Mouse (Mus musculus) retina, postnatal 7 days (tissue): Measurements from ENCODE around the gene Gemin5.
"Not testable (repeated sequence)": the region's sequence is repeated elsewhere in the genome, so short reads cannot be mapped to it uniquely, and the experiment has no call there.

Source experiments
- DNase-seq: peaks from one replicate; pipeline ENCODE4 v3.0.0-alpha.2; 2012; ENCODE audit warnings: low read depth, low spot score

Gene Gemin5

DNA sequence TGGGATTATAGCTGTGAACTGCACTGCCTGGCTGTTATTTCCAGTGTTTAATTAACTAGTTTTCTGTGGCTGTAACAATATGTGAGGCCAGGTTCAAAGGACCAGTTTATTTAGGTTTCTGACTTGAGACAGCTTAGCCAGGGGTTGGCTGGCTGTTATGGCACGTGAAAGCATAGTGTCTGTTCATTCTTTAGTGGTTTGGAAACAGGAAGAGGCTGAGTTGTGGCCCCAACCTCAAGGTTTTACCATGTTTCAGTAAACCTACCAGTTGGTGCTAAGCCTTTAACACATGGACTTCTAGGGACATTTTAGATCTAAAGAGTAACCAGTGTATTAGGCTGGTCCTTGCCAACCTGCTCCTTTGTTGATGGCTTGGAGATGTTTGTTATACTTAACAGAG is 51.8 kb downstream of the Gemin5 start:
- no peak for DNase-seq

- no peak for DNase-seq
Observed at GRCm38 (mm10) chr11:58107664-58108337, 60.5 kb downstream of the Gemin5 start.

DNA sequence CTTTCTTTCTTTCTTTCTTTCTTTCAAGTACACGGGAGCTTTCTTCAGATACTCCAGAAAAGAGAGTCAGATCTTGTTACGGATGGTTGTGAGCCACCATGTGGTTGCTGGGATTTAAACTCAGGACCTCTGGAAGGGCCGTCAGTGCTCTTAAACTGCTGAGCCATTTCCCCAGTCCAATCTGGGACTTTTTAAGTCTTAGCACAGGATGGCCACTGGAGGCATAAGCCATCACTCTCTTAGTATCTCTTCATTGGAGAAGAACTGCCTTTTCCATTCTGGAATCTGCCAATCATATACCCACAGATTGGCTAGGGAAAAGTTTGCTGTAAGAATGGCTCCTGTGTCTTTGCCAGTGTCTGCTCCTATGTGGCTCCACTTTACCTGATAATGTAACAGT is 61.3 kb downstream of the Gemin5 start:
- no peak for DNase-seq

DNA sequence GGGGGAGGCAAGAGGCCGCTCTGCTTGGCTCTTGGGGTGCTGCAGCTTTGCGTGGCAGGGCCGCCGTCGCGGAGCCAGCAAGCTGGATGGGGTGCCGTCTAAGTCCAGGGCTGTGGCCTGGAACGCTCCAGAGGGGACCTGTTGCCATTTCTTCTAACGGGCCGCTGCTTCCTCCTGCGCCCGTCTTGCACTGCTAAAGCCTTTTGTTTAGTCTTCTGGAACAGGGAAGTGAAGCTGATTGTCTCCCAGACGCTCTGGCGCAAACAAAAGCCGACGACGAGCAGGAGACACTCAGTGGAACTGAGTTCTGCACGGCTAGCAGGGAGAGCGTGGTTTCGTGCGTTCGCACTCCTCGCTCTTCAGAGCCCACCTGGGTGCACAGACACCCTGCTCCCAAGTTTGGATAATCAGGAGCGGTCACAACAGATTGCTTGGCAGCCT is 64.0 kb downstream of the Gemin5 start:
- DNase-seq = no peak

DNA sequence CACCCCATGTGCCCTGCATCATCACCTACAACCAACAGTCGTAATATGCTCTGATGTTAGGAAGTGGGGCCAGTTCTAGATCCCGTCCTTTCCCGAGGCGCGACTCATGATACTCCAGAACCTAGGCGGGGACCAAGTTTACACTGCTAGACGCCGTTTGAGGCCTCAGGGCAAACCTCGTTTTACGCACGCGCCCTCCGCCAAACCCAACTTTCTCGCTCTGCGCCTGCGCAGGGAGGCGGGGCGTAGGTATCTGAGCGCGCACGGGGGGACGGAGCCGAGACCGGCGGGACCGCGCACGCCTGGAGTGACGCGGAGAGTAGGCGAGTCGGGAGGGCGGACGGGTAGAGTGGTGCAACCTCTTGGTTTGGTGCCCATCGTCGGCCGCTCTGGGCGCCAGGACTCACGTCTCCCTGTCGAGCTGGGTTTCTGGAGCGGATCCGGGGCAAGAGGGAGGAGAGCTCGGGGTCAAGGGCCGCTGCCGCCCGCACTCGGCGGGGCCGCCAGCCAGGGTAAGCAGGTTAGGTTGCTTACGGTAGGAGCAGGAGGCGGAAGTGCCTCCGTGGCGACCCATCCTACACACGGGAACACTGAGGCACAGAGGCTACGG is 64.5 kb downstream of the Gemin5 start, which contains the start of gene Cnot8:
Gene Cnot8 (plus strand): TSS at position 457 of the 610 bp plus-strand sequence.
- peak; percentile 98 for DNase-seq

DNA sequence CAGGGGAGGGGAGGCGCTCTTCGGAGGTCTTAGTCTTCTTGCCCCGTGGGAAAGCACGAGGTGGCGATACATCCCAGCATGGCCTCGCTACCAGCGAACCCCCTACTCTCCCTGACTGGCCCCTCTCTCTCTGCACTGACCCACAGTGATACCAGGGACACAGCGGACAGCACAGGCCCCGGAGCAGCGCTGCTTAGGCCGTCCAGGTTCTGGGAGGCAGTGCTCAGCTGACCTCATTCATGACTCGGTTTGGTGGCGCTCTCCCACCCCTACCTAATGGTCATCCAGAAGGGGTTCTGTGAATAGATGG is 65.0 kb downstream of the Gemin5 start:
- DNase-seq = no peak

- no peak for DNase-seq
Observed at GRCm38 (mm10) chr11:58102581-58103343, 65.6 kb downstream of the Gemin5 start.

DNA sequence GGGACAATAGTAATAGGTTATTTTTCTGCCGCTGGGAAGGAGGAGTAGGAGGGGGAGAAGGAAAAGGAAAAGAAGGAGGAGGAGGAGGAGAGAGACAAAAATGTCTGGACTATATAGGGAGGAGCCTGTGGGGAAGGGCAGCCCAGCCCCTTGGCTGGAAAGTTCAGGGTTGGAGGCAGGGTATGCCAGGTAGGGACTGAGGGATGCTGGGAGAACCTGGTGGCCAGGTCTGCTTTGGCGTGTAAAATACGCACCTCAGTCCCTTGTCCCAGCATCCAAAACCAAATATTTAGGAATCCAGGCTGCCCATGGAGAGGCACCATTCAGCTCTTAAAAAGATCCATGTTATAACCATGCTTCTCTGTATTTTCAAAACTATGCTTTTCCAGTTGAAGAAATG is 66.2 kb downstream of the Gemin5 start:
- no peak for DNase-seq

GRCm38 (mm10) chr11:58101194-58101720 is 67.1 kb downstream of the Gemin5 start:
- DNase-seq = no peak

DNA sequence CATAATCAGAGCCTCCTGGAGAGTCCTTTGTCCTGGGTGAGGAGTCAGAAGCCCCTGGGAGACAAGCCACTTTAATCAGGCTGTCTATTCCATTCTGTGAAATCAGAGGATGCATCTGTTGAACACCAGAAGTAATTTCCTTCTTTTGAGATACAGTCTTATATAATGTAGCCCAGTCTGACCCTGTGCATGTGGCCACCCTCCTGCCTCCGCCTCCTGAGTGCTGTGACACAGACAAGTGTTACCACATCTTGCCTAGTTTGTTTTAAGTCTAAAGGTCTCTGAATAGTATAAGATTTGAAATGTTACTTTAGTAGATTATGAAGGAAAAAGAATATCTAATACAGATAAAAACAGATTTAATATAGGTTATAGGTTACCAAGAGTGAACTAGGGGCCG is 68.3 kb downstream of the Gemin5 start:
- DNase-seq = no peak

DNA sequence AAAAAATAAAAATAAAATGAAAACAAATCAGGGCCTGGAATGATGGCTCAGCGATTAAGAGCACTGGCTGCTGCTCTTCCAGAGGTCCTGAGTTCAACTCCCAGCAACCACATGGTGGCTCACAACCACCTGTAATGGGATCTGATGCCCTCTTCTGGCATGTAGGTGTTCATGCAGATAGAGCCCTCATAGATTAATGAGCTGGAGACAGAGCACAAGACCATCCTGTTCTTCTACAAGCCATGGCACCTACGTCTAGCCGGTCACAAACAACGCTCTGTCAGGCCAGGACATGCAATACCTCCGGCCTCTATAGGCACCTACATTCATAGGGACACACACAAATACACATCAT is 70.0 kb downstream of the Gemin5 start:
- DNase-seq = not testable (repeated sequence)

DNA sequence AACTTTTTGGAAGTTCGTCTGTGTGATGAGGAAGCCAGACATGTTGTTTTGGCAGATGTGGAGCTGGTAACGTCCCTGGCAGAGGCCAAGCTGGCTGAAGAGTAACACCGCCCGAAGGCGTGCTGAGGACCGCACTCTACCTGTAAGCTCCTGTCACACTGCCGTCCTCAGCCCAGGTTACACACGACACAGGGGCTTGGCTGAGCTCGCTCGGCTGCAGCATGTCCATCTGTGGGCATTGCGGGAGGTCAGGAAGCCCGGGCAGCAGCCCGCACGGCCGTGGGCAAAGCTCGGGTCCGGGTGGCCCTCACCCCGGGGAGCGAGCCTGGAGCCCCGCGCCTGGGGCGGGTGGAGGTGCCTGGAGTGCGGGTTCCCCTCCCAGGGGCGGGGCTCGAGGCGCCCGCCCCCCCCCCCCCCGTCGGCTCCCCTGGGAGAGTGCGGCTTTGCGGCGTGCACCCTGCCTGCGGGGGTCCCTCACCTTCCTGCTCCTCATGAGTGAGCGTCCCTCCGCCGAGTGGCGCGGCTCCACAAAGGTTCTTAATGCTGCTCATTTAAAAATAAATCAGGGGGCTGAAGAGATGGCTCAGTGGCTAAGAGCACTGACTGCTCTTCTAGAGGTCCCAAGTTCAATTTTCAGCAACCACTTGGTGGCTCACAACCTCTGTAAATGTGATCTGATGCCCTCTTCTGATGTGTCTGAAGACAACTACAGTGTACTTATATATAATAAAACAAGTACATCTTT is 70.5 kb downstream of the Gemin5 start:
- no peak for DNase-seq

- no peak for DNase-seq
Observed at GRCm38 (mm10) chr11:58096821-58097620, 71.3 kb downstream of the Gemin5 start.

- no peak for DNase-seq
Observed at GRCm38 (mm10) chr11:58096160-58096559, 72.2 kb downstream of the Gemin5 start.

- no peak for DNase-seq
Observed at GRCm38 (mm10) chr11:58095561-58095960, 72.8 kb downstream of the Gemin5 start.

GRCm38 (mm10) chr11:58094766-58095165 is 73.6 kb downstream of the Gemin5 start:
- DNase-seq = no peak

- DNase-seq = no peak
Observed at GRCm38 (mm10) chr11:58093021-58093528, 75.3 kb downstream of the Gemin5 start, which contains the start of gene Gm12248. Gm12248 (minus strand) TSS chr11:58093134.

- DNase-seq = no peak
Observed at GRCm38 (mm10) chr11:58092541-58092940, 75.8 kb downstream of the Gemin5 start.

DNA sequence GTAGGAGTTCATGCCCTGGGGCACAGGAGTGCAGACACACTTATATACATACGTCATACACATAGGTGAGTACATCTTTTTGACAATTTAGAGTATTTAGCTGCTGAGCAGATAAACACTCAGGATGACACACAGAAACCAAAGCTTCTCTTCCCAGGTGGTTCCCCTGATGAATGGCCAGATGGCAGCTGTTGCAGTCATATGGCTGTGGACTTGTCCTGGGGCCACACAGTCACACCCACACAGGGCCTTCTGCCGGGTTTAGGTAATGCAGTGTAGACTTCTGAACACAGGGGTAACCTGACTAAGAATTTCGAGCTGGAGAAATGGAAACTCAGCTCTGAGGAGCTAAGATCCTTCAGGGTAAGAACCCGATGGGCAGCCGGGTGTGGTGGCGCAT is 86.6 kb downstream of the Gemin5 start:
- DNase-seq = no peak

DNA sequence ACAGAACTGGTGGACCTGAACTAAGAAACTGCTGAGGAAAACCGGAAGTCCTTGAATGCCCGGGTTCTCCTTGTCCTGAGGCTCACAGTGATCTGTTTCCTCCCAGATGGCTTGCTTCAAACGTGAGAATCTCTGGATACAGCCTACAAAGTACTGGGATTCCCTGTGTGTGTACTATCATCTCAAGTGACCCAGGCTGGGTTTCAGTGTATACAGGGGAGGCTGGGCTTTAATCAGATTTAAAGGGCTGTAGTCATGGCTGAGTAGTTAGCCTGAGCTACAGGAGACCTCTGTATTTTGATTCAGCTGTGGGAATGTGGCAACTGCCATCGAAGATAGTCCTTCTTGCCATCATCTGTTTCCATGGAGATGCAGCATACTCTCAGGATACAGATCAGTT is 91.1 kb downstream of the Gemin5 start:
- no peak for DNase-seq

DNA sequence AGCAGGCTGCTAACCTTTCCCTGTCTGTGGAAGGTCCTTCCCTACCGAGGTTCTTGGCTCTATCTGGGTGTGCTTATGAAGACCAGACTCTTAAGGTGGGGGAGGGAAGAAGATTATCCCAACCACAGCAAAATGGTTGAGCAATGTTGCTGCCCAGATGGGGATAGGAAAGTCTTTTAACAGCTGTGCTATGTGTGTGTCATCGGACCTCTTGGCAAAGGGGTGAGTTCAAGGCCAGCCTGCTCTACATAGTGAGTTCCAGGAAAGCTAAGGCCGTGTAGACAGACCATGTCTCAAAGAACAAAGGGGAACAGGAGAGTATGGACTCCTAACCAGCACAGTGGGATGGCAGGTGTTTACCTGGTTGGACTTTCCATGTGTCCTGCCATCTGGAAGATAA is 95.4 kb downstream of the Gemin5 start:
- no peak for DNase-seq
